Mouse (Mus musculus) spleen, adult 10 weeks (tissue): ENCODE results near the gene Coq10b. TPM values are rescaled to one million over a fixed set of nuclear protein-coding genes. Genes with fewer than 3 reads are reported as not detected.

ENCODE experiments used
- polyA plus RNA-seq: library from polyadenylated mRNA; stranded (reverse); fragments of 350-450 nt; fragmentation: Illumina TruSeq; extraction: RNeasy Lipid Tissue Mini Kit (QIAGEN cat#74804); gene quantifications from one replicate; pipeline ENCODE4 v1.2.3, GENCODE M21; 2015; ENCODE audit warnings: low replicate concordance; ENCODE audit not compliant: insufficient read depth

Gene Coq10b
- 28.9 TPM for polyA plus RNA-seq

DNA sequence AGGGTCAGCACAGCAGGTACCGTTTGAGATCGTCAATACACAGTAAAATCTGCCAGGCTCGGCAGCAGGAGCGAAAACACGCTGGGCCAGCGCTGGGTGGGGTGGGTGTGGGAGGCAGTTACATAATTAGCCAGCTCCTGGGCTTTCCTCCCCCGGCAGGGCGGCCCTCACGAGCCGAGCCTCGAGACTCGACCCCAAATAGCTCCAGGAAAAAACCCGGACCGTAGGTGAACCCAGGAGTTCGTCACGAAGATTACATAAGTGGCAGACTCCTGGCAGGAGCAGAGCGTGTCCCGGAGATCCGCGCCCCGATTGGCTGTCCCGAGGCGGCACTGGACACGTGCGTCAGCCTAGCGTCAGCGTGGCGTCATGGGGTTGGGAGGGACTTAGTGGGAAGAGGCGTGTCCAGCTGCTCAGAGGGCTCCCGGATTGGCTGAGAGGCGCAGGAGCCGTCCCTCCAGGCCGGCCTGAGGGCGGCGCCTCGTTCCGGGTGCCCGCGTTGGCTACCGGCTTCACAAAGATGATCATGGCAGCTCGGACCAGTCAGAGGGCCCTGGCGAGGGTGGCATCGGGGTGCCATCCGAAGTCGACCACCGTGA lies at the start of gene Coq10b:
Coq10b (plus strand) TSS at position 416 of the 599 bp plus-strand sequence.

GRCm38 (mm10) chr1:55027253-55027801 lies 25.2 kb upstream of the Coq10b start, which contains the start of gene Sf3b1:
Gene Sf3b1 (minus strand): TSS chr1:55027481.

DNA sequence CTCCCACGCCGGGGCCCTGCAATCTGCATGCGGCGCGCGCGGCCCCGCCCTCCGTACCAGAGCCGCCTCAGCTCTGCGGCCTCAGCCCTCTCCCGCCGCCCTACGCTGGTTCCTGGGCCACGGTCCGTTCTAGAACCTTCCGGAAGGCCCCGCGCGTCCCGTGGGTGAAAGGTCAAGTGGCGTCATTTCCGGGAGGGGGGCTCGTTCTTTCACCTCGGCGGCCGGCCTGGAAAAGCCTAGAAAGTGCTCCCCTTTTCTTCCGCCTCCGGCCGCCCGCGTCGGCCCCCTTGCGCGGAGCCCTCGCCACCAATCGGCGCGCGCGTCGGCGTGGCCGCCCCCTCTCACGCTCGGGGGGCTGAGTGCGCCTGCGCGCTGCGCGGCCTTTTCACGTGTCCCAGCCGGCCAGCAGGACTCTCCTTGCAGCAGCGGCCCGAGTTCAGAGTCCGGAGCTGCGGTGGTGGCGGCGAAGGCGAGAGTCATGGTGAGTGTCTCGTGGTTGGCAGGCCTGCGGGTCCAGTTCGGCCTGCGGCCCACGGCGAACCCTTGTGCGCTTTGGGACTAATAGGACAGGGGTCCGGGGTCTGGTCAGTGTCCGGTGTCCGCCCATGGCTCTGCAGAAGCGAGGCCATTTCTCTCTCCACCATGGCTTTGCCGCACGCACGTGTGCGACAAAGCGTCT lies 35.5 kb downstream of the Coq10b start, which contains the start of the genes Hspe1 and Hspd1:
Hspe1 (plus strand) TSS at position 201 of the 679 bp plus-strand sequence.
Hspd1 (minus strand) TSS at position 312 of the 679 bp plus-strand sequence.

Other genes with a start within 250 kb of the Coq10b start
- gene Ankrd44, start 126.4 kb upstream of the Coq10b start, polyA plus RNA-seq = 224 TPM
- gene Sf3b1, start 25.3 kb upstream of the Coq10b start, polyA plus RNA-seq = 631 TPM
- gene Hspe1, start 35.4 kb downstream of the Coq10b start, polyA plus RNA-seq = 326 TPM
- gene Hspd1, start 35.5 kb downstream of the Coq10b start, polyA plus RNA-seq = 236 TPM
- 88.3 TPM for gene Mob4, start 78.5 kb downstream of the Coq10b start, polyA plus RNA-seq
- gene Rftn2, start 174.0 kb downstream of the Coq10b start, polyA plus RNA-seq = 8.1 TPM
- 11.6 TPM for gene Mars2, start 184.4 kb downstream of the Coq10b start, polyA plus RNA-seq